Mouse (Mus musculus): ENCODE measurements around the gene Olfr139.

Gene Olfr139

DNA sequence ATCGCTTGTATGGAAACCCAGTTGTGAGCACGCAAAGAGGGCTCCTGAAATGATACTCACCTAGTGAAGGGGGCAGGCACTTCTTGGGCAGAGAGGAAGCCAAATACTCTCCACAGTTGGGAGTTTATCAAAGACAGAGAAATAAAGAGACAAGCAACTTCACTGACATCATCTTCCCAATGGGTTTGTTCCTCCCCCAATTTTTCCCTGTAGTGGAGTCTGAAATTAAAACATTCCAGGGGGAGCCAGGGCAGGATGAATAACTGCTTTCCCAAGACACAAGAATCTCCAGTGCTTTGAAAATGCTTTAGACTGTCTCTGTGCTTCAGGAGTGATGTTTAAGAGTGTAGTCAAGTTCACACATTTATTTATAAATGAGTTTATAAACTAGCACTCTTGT is at the start of gene Olfr139, which contains the start of gene Olfr399:
Gene Olfr139 (minus strand): TSS at position 101 of the 400 bp plus-strand sequence.
Gene Olfr399 (minus strand): TSS at position 165 of the 400 bp plus-strand sequence.
- no peak for DNase-seq (ENCODE audit: low spot score in 2 of 2)

DNA sequence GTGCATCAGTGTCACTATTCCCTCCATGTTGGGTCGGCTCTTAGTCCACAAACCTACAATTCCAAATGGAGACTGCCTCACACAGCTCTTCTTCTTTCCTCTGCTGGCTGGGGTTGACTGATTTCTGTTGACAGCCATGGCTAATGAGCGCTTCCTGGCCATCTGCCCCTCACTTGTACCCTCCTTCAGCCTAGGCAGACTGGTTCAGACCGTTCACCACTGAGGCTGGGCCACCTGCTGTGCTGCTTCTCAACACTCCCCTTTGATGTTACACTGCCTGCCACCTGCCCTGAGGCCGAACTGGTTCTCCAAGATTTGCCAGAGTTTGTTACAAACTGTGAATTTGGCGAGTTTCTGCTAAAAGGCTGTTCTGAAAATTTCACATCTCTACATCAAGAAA is 48.7 kb upstream of the Olfr139 start:
- no peak for DNase-seq (ENCODE audit: low spot score in 2 of 2)

DNA sequence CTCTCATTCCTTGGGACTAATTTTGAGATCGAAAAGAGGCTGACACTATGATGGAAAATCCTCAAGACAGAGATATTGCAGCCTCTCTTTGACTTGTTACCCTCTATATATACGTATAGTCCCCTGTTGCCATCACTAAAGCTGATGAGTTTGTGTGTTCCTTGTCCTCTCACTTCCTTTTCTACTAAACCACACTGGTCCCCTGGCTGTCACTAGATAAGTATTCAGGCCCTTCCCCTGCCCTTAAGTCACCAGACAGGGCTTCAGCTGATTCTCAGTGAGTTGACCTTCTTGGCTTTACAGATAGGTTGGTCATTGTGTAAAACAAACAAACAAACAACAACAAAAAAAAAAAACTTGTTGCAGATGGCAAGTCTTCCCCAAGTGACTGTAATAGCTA is 45.2 kb upstream of the Olfr139 start:
- no peak for DNase-seq (ENCODE audit: low spot score in 2 of 2)

DNA sequence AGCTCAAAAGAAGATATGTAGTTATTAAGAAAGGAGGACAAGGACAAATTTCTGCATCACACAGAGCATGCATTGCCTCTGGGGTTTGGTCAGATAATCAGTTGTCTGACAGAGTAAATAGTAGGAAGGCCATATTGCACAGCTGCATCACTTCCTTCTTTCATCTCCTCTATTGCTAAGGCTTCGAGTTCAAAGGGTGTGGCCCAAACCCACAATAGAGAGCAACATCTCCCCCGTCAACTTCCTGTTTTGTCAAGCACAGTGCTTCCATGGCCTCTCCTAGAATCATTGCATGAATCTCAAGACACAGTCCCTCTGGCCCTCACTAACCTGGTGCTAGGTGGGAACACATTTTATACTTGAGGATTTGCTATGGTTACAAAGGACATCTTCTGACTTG is 44.4 kb upstream of the Olfr139 start:
- DNase-seq (ENCODE audit: low spot score in 2 of 2), result no peak

DNA sequence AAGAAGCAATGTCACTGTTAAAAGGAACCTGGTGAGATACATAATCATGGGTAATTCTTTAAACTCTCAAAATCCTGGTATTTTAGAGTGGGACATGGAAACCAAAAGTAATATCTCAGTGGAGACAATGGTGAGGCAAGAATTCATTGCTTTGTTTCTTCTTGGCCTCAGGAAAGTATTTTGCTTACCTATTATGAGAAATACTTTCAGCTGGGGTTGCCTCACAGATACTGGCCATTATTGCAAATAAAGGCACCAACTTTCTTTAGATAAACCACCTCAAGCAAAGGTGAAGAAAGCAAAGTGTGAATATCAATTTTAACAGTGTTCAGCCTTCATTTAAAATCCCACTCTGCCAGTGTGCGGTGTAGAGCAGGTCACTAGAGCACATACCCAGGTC is 13.3 kb upstream of the Olfr139 start, which contains the start of gene Zfp616:
Gene Zfp616 (plus strand): TSS at position 301 of the 400 bp plus-strand sequence.
- no peak for DNase-seq (ENCODE audit: low spot score in 2 of 2)

DNA sequence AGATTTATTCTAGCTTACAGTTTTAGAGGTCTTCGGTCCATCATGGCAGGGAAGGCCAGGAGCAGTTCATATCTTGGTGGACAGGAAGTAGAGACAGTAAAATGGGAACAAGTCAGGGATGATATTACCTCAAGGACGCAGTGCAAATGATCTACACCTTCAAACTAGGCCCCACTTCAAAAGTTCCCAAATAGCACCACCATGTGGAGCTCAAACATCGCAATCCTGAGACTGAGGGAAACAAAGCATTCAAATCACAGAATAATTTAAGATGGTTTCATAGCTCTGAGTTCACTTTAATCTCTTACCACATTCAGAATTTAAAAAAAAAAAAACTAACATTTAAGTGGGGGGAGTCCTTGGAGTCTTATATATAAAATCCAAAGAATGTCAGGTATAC is 5.0 kb downstream of the Olfr139 start:
- no peak for DNase-seq (ENCODE audit: low spot score in 2 of 2)

Data from frontal cortex, postnatal 25 days (tissue).